ENCODE assay signal across 8 mouse cellular contexts in the genomic region with DNA sequence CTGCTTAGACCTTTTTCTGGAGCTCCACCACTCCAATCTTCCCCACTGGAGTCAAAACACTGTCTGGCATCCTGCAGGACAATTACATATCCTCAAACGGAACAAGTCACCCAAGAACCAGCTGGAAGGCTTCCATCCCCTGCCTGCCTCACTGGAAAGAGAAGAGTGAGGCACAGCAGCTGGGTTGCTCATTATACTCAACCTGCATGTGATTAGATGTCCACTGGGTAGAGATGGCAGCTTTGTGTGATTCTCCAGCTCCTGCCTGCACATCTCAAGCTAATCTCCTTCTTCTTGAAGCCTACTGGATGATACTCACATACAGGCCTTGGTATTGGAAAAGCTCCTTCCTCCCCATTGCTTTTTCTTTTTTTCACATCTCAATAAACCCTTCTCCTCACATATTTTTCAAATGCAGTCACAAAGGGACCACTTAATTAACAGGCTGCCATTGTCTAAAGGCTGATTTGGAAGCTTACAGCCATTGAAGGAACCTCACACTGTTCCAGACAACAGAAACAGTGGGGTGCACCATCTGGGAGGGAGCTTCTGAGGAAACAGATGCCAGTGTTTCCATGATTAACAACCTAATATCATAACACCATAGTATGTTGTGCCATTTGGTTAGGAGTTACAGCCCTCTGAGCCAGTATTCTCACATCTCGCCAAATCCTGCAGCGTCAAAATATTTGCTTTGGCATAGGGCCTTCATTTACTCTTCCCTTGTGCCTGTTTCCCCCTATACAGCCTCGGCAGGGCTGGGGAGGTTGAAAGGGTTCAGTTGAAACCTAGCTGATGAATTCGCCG.
DNase-seq lines count a peak whose midpoint lies in the region; ATAC-seq and TF ChIP-seq lines count a peak whose summit lies in the region.

No protein-coding gene starts in this region.

- H3K4me3 ChIP-seq in kidney, adult 2 months (ENCODE audit: insufficient read depth, low read depth, low read length): no peak overlapping the region
- no peak overlapping the region for H3K4me3 ChIP-seq in kidney, embryonic 14.5 days (ENCODE audit: low read length)
- H3K4me3 ChIP-seq in lung, embryonic 16.5 days (ENCODE audit: low read length): no peak overlapping the region

- ATAC-seq in kidney, embryonic 14.5 days (ENCODE audit: low FRiP score, low TSS enrichment): no peak
- ATAC-seq in lung, embryonic 16.5 days (ENCODE audit: low read depth): peak; percentile 77

- no peaks in the 10 kb centered on the region for H3K27me3 ChIP-seq in kidney, adult 2 months (replicated peaks; ENCODE audit: control insufficient read depth, insufficient read depth, low read length)
- no peaks in the 10 kb centered on the region for H3K27me3 ChIP-seq in kidney, embryonic 14.5 days (ENCODE audit: control insufficient read depth, insufficient read depth, low read length)
- no peaks in the 10 kb centered on the region for H3K27me3 ChIP-seq in lung, embryonic 16.5 days (ENCODE audit: control insufficient read depth, insufficient read depth, low read depth, low read length)

- WGBS in kidney, adult 2 months: 56% methylated on average over 6 of the region's 6 CpGs
- WGBS in kidney, embryonic 14.5 days: 51% methylated on average over 6 of the region's 6 CpGs
- WGBS in lung, embryonic 16.5 days: 37% methylated on average over 6 of the region's 6 CpGs

- H3K4me2 ChIP-seq in kidney, embryonic 14.5 days (replicated peaks; ENCODE audit: low read depth, low read length): no peak overlapping the region
- no peak overlapping the region for H3K4me2 ChIP-seq in lung, embryonic 16.5 days (ENCODE audit: low read depth, low read length)

- 0 out of 2 replicates have a peak, but pooled peaks cover 7% of the 10 kb centered on the region for H3K4me1 ChIP-seq in kidney, adult 2 months (ENCODE audit: control insufficient read depth, insufficient read depth, low read length)
- no peaks in the 10 kb centered on the region for H3K4me1 ChIP-seq in kidney, embryonic 14.5 days (ENCODE audit: control insufficient read depth, insufficient read depth, low read length)
- peaks cover 12% of the 10 kb centered on the region; the same call in 1 of the 2 replicates for H3K4me1 ChIP-seq in lung, embryonic 16.5 days (replicated peaks; ENCODE audit: control insufficient read depth, insufficient read depth, low read length)

- no peaks in the 10 kb centered on the region for H3K36me3 ChIP-seq in kidney, adult 2 months (ENCODE audit: control insufficient read depth, insufficient read depth, low read length)
- H3K36me3 ChIP-seq in kidney, embryonic 14.5 days (ENCODE audit: control insufficient read depth, insufficient read depth, low read length): no peaks in the 10 kb centered on the region
- no peaks in the 10 kb centered on the region for H3K36me3 ChIP-seq in lung, embryonic 16.5 days (ENCODE audit: control insufficient read depth, insufficient read depth, low read length)

- peak; percentile 27 for DNase-seq in kidney, adult 2 months
- DNase-seq in brain, embryonic 18.5 days (ENCODE audit: low read depth, low spot score): peak; percentile 34
- peak; percentile 65 to 79 for DNase-seq in cerebellum, postnatal 25 days
- no peak for DNase-seq in embryo, embryonic 11 days
- DNase-seq in left cerebral cortex, adult 11 months (ENCODE audit: low spot score): no peak
- DNase-seq in thymus, postnatal 0 days (ENCODE audit: low spot score): no peak

- TF ChIP-seq CTCF in kidney, adult 2 months (conservative IDR thresholded peaks at IDR 0.05; ENCODE audit: insufficient read depth, insufficient read length, low read depth, low read length): no peak

- no peaks in the 10 kb centered on the region for H3K9me3 ChIP-seq in kidney, embryonic 14.5 days (ENCODE audit: control insufficient read depth, low read length)
- H3K9me3 ChIP-seq in lung, embryonic 16.5 days (ENCODE audit: control insufficient read depth, low read length): no peaks in the 10 kb centered on the region

- no peak for TF ChIP-seq POLR2A in kidney, adult 2 months (IDR thresholded peaks at IDR 0.05; ENCODE audit: low read depth, low read length)

- no peak overlapping the region for H3K27ac ChIP-seq in kidney, adult 2 months (ENCODE audit: insufficient read depth, low read depth, low read length)
- no peak overlapping the region for H3K27ac ChIP-seq in kidney, embryonic 14.5 days (ENCODE audit: low read depth, low read length)
- no peak overlapping the region for H3K27ac ChIP-seq in lung, embryonic 16.5 days (ENCODE audit: low read length)

- H3K9ac ChIP-seq in kidney, embryonic 14.5 days (ENCODE audit: low read depth, low read length): no peak overlapping the region
- no peak overlapping the region for H3K9ac ChIP-seq in lung, embryonic 16.5 days (ENCODE audit: low read length)

Comparison
In these comparisons a context has a peak if more than half of its experiments do, and no peak if none do; other contexts are left out.
1. DNase-seq: peak in kidney, adult 2 months (single experiment), brain, embryonic 18.5 days (single experiment) and cerebellum, postnatal 25 days (2 of 2); none in embryo, embryonic 11 days (single experiment), left cerebral cortex, adult 11 months (single experiment) and thymus, postnatal 0 days (single experiment).